Mouse (Mus musculus) left cerebral cortex, postnatal 14 days (tissue): ENCODE data around the gene Sox5. TPM values are rescaled to one million over a fixed set of nuclear protein-coding genes. Genes with fewer than 3 reads are reported as not detected.

Experiments
- DNase-seq, 2 experiments: peaks; one replicate each; pipeline ENCODE4 v3.0.0; 2021 to 2022; ENCODE audit warnings: low spot score in 2 of 2, mixed read lengths in 1 of 2
- intact Hi-C: fragments of 180-260 bp; cut with DNase I; formaldehyde crosslinking; loops from one replicate; pipeline ENCODE4 v1.15.1; 2025
- total RNA-seq, 2 experiments: library from RNA; stranded (reverse); gene quantifications; 2 replicates each; pipeline ENCODE4 v1.2.3; 2021

Gene Sox5
- total RNA-seq, 2 experiments from 2014 or later = 63.8 to 68.3 TPM

- intact Hi-C loops = no loop called here
- DNase-seq = no peak
Observed at GRCm38 (mm10) chr6:144673906-144674305, 107.9 kb downstream of the Sox5 start.

GRCm38 (mm10) chr6:144670433-144671167 is 111.2 kb downstream of the Sox5 start:
- intact Hi-C loops = no loop called here
- DNase-seq = no peak

GRCm38 (mm10) chr6:144666617-144667016 is 115.2 kb downstream of the Sox5 start:
- intact Hi-C loops = no loop called here
- DNase-seq = no peak

GRCm38 (mm10) chr6:144664765-144665164 is 117.0 kb downstream of the Sox5 start:
- DNase-seq = no peak
- intact Hi-C loops = no loop called here

- DNase-seq = peak in 1 of 2 experiments; percentile 33
- intact Hi-C loops = no loop called here
Observed at GRCm38 (mm10) chr6:144663516-144664074, 118.2 kb downstream of the Sox5 start.

- intact Hi-C loops = no loop called here
- no peak for DNase-seq
Observed at GRCm38 (mm10) chr6:144659115-144660108, 122.4 kb downstream of the Sox5 start.

GRCm38 (mm10) chr6:144652876-144653275 is 128.9 kb downstream of the Sox5 start:
- intact Hi-C loops = no loop called here
- DNase-seq = no peak

- intact Hi-C loops = no loop called here
- DNase-seq = no peak
Observed at GRCm38 (mm10) chr6:144648896-144649295, 132.9 kb downstream of the Sox5 start.

GRCm38 (mm10) chr6:144648124-144648591 is 133.6 kb downstream of the Sox5 start:
- intact Hi-C loops = no loop called here

GRCm38 (mm10) chr6:144646331-144646730 is 135.4 kb downstream of the Sox5 start:
- DNase-seq = no peak
- intact Hi-C loops = no loop called here

More at GRCm38 (mm10) chr6:144648124-144648591, 133.6 kb downstream of the Sox5 start:
- DNase-seq = no peak

- intact Hi-C loops = no loop called here
- no peak for DNase-seq
Observed at GRCm38 (mm10) chr6:144645796-144646195, 136.0 kb downstream of the Sox5 start.

- intact Hi-C loops = no loop called here
- peak; percentile 32 to 44 for DNase-seq
Observed at GRCm38 (mm10) chr6:144644711-144645110, 137.1 kb downstream of the Sox5 start.

- no peak for DNase-seq
- intact Hi-C loops = no loop called here
Observed at GRCm38 (mm10) chr6:144643601-144644000, 138.2 kb downstream of the Sox5 start.

GRCm38 (mm10) chr6:144641888-144642287 is 139.9 kb downstream of the Sox5 start:
- DNase-seq = no peak
- intact Hi-C loops = no loop called here

GRCm38 (mm10) chr6:144640591-144640990 is 141.2 kb downstream of the Sox5 start:
- intact Hi-C loops = no loop called here
- DNase-seq = no peak

- intact Hi-C loops = no loop called here
- no peak for DNase-seq
Observed at GRCm38 (mm10) chr6:144638547-144638946, 143.2 kb downstream of the Sox5 start.

- intact Hi-C loops = no loop called here
- no peak for DNase-seq
Observed at GRCm38 (mm10) chr6:144627539-144628115, 154.2 kb downstream of the Sox5 start.

- DNase-seq = no peak
- intact Hi-C loops = no loop called here
Observed at GRCm38 (mm10) chr6:144621089-144621769, 160.5 kb downstream of the Sox5 start.

GRCm38 (mm10) chr6:144611383-144611791 is 170.4 kb downstream of the Sox5 start:
- intact Hi-C loops = no loop called here
- DNase-seq = no peak
